Mouse (Mus musculus) forebrain, embryonic 16.5 days (tissue): ENCODE measurements around the gene Fkbp3. TPM values are rescaled to one million over a fixed set of nuclear protein-coding genes. Genes with fewer than 3 reads are reported as not detected.
A peak's percentile ranks its signal among the peaks of the same experiment; 100 is the strongest.
"Not testable (repeated sequence)": the region's sequence is repeated elsewhere in the genome, so short reads cannot be mapped to it uniquely, and the experiment has no call there.

ENCODE experiments used
- ATAC-seq: fragments of 200-750 bp; cut with Nextera tagmentation; 2 replicates; pipeline ENCODE4 v1.8.0; 2017; ENCODE audit warnings: mild to moderate bottlenecking, moderate library complexity
- H3K27ac ChIP-seq: fragments of 300-500 bp; sonication (generic); 2 replicates; pipeline ENCODE4 v1.5.1; 2014; ENCODE audit warnings: low read length, control low read depth
- H3K27me3 ChIP-seq: fragments of 300-500 bp; sonication (generic); replicated peaks from 2 replicates; pipeline ENCODE4 v1.6.1; 2014; ENCODE audit warnings: low read length; ENCODE audit not compliant: control insufficient read depth, insufficient read depth
- H3K36me3 ChIP-seq: fragments of 300-500 bp; sonication (generic); 2 replicates; pipeline ENCODE4 v1.6.1; 2014; ENCODE audit not compliant: control insufficient read depth, insufficient read depth
- H3K4me1 ChIP-seq: fragments of 300-500 bp; sonication (generic); replicated peaks from 2 replicates; pipeline ENCODE4 v1.6.1; 2014; ENCODE audit warnings: low read length; ENCODE audit not compliant: control insufficient read depth, insufficient read depth
- H3K4me2 ChIP-seq: fragments of 300-500 bp; sonication (generic); 2 replicates; pipeline ENCODE4 v1.6.1; 2014; ENCODE audit warnings: mild to moderate bottlenecking, low read length, control low read depth
- H3K4me3 ChIP-seq: fragments of 300-500 bp; sonication (generic); replicated peaks from 2 replicates; pipeline ENCODE4 v1.5.1; 2014; ENCODE audit warnings: mild to moderate bottlenecking, low read length, control low read depth
- H3K9ac ChIP-seq: fragments of 300-500 bp; sonication (generic); replicated peaks from 2 replicates; pipeline ENCODE4 v1.6.1; 2014; ENCODE audit warnings: low read depth, low read length, control low read depth
- H3K9me3 ChIP-seq: fragments of 300-500 bp; sonication (generic); 2 replicates; pipeline ENCODE4 v1.6.1; 2016; ENCODE audit warnings: low read length; ENCODE audit not compliant: control insufficient read depth
- WGBS: fragments of 180-500 bp; shearing (Covaris S2); extraction: QIAGEN DNeasy Blood & Tissue Kit; methylation state at CpG from one replicate; pipeline ENCODE4 v1.1.7; 2014; 5-methylcytosine and 5-hydroxymethylcytosine counted together
- polyA plus RNA-seq: library from polyadenylated mRNA; unstranded; fragments of >200 nt; fragmentation: Nextera tagmentation; extraction: Ambion mirVana; gene quantifications from 2 replicates; pipeline ENCODE4 v1.2.1, GENCODE M21; 2015

Gene Fkbp3
- polyA plus RNA-seq: 392 and 400 TPM in 2 replicates

GRCm38 (mm10) chr12:65073611-65074178 is at the start of gene Fkbp3:
TSS of gene Fkbp3 (minus strand) at chr12:65074007.
- H3K9me3 ChIP-seq: no peaks in the 10 kb centered on the region
- no peaks in the 10 kb centered on the region for H3K27me3 ChIP-seq
- peak within 1 kb of the TSS; percentile 83 for H3K9ac ChIP-seq
- peak within 1 kb of the TSS; percentile 87 for H3K4me3 ChIP-seq
- H3K27ac ChIP-seq: peak within 1 kb of the TSS; percentile 95
- peaks cover 3% of the 10 kb centered on the region; the same call in 1 of the 2 replicates for H3K36me3 ChIP-seq
- peak; percentile 99 for ATAC-seq
- H3K4me1 ChIP-seq: peaks cover 31% of the 10 kb centered on the region
- WGBS: under 1% methylated on average over 49 of the region's 49 CpGs
- peak within 1 kb of the TSS; percentile 84 for H3K4me2 ChIP-seq

GRCm38 (mm10) chr12:65119451-65119850 is 45.6 kb upstream of the Fkbp3 start:
- ATAC-seq: no peak
- peaks cover 18% of the 10 kb centered on the region for H3K36me3 ChIP-seq

DNA sequence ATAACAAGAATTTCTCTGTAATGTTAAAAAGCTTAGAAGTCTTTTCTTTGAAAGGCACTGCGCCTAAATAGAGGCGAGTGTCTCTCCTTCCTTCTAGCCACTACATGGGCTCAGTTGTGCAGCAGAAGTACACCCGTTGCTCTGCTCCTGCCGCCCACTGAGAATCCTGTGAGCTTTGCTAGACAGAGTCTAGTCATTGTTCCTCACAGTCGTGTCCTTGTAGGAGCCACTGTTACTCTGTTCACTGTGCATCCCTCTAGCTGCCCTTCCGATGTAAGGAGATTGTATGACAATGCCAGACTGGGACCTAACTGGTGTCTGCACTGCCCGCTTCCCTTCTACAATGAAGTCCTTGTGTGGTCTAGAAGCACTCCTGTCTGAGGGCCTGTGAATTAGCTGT is 45.2 kb upstream of the Fkbp3 start:
- Histone ChIP-seq H3K27me3 (no peaks in the 10 kb centered on the region), H3K9me3 (no peaks in the 10 kb centered on the region), H3K36me3 (peaks cover 16% of the 10 kb centered on the region), H3K4me2 (no peak overlapping the region), H3K9ac (no peak overlapping the region), H3K27ac (no peak overlapping the region), H3K4me3 (no peak overlapping the region), H3K4me1 (no peaks in the 10 kb centered on the region)
- ATAC-seq: no peak
- WGBS: 88% methylated on average over 7 of the region's 7 CpGs

More at GRCm38 (mm10) chr12:65119451-65119850, 45.6 kb upstream of the Fkbp3 start:
- Histone ChIP-seq H3K9ac (no peak overlapping the region), H3K27me3 (no peaks in the 10 kb centered on the region), H3K27ac (no peak overlapping the region), H3K9me3 (no peaks in the 10 kb centered on the region), H3K4me3 (no peak overlapping the region), H3K4me1 (no peaks in the 10 kb centered on the region), H3K4me2 (no peak overlapping the region)
- WGBS: 92% methylated on average over 5 of the region's 5 CpGs

DNA sequence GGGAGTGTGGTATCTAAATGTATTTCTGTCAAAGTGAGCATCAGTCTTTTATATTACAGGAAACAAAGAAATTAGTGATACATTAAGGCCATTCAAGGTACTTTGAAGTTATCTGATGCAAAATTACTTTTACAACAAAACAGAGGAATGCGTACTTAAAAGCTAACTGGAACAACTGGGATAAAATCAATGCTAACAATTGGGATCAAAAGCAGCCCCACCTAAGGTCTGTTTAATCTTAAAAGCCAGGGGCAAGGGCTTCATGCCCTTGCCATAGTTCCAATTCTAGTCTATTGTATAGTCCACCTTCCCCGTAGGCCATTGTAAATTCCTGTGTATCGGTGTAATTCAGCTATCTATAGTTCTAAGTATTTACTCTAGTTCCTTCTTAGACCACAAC is 41.2 kb upstream of the Fkbp3 start:
- H3K9me3 ChIP-seq, H3K4me2 ChIP-seq, H3K27ac ChIP-seq, H3K4me3 ChIP-seq, ATAC-seq, H3K4me1 ChIP-seq, H3K27me3 ChIP-seq, H3K9ac ChIP-seq: not testable (repeated sequence)
- peaks cover 11% of the 10 kb centered on the region for H3K36me3 ChIP-seq
- WGBS: 94% methylated on average over 3 of the region's 3 CpGs

- 90% methylated on average over 4 of the region's 4 CpGs for WGBS
- Histone ChIP-seq H3K9me3 (no peaks in the 10 kb centered on the region), H3K4me1 (no peaks in the 10 kb centered on the region), H3K9ac (no peak overlapping the region), H3K27me3 (no peaks in the 10 kb centered on the region), H3K4me3 (no peak overlapping the region), H3K4me2 (no peak overlapping the region), H3K36me3 (peaks cover 6% of the 10 kb centered on the region; the same call in 1 of the 2 replicates), H3K27ac (no peak overlapping the region)
- no peak for ATAC-seq
Measured at GRCm38 (mm10) chr12:65113925-65114324, 40.1 kb upstream of the Fkbp3 start.

- no peak overlapping the region for H3K9ac ChIP-seq
- no peak overlapping the region for H3K4me3 ChIP-seq
- no peaks in the 10 kb centered on the region for H3K4me1 ChIP-seq
- 100% methylated on average over 1 of the region's 1 CpGs for WGBS
- no peaks in the 10 kb centered on the region for H3K9me3 ChIP-seq
- H3K4me2 ChIP-seq: no peak overlapping the region
- no peaks in the 10 kb centered on the region for H3K27me3 ChIP-seq
- no peak overlapping the region for H3K27ac ChIP-seq
- ATAC-seq: no peak
- H3K36me3 ChIP-seq: 0 out of 2 replicates have a peak, but pooled peaks cover 2% of the 10 kb centered on the region
Measured at GRCm38 (mm10) chr12:65112811-65113210, 39.0 kb upstream of the Fkbp3 start.

- WGBS: 93% methylated on average over 3 of the region's 3 CpGs
- H3K4me1 ChIP-seq: no peaks in the 10 kb centered on the region
Measured at GRCm38 (mm10) chr12:65111503-65111902, 37.7 kb upstream of the Fkbp3 start.

DNA sequence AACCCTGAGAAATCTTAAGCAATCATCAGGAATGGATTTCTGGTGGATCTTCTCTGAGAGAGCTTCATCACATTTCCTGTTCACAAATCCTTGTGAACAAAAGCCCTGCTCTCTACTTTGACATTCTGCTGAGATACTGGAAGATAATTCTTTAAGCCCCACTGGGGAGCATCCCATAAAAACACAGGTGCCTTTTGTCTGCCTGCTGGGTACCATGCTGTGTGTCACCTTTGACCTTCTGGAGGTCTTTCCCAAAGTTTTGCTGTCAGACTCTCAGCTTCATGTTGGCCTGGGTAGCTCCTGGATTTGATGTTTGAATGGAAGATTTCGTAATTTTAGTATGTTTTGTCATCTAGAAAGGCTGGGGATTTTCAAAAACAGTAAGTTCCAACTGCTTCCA is 34.9 kb upstream of the Fkbp3 start:
- ATAC-seq: no peak
- H3K27me3 ChIP-seq: no peaks in the 10 kb centered on the region
- no peak overlapping the region for H3K27ac ChIP-seq
- no peaks in the 10 kb centered on the region for H3K9me3 ChIP-seq
- H3K4me2 ChIP-seq: no peak overlapping the region
- peaks cover 8% of the 10 kb centered on the region for H3K36me3 ChIP-seq
- H3K9ac ChIP-seq: no peak overlapping the region
- H3K4me3 ChIP-seq: no peak overlapping the region
- no peaks in the 10 kb centered on the region for H3K4me1 ChIP-seq
- whole genome bisulfite sequencing: 68% methylated on average over 1 of the region's 1 CpGs

More at GRCm38 (mm10) chr12:65111503-65111902, 37.7 kb upstream of the Fkbp3 start:
- 0 out of 2 replicates have a peak, but pooled peaks cover 2% of the 10 kb centered on the region for H3K36me3 ChIP-seq
- no peaks in the 10 kb centered on the region for H3K9me3 ChIP-seq
- H3K9ac ChIP-seq: no peak overlapping the region
- H3K27me3 ChIP-seq: no peaks in the 10 kb centered on the region
- H3K27ac ChIP-seq: no peak overlapping the region
- no peak for ATAC-seq
- H3K4me2 ChIP-seq: no peak overlapping the region
- H3K4me3 ChIP-seq: no peak overlapping the region

DNA sequence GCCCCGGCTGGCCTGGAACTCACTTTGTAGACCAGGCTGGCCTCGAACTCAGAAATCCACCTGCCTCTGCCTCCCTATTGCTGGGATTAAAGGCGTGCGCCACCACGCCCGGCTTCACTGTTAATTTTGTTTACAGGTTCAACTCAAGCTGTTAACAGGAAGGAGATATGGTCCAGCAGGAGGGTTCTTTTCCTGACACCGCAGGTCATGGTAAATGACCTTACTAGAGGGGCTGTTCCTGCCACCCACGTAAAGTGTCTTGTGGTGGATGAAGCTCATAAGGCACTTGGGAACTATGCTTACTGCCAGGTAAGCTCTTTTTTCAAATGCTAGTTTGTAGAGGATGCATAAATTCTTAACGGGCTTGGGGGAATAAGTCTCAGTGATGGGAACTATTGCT is 3.1 kb upstream of the Fkbp3 start:
- Histone ChIP-seq H3K27me3 (no peaks in the 10 kb centered on the region), H3K36me3 (0 out of 2 replicates have a peak, but pooled peaks cover 2% of the 10 kb centered on the region), H3K27ac (no peak overlapping the region), H3K4me1 (peaks cover 31% of the 10 kb centered on the region), H3K4me2 (peak overlapping the region; percentile 76), H3K9ac (no peak overlapping the region), H3K4me3 (no peak overlapping the region; the same call in 1 of the 2 replicates), H3K9me3 (no peaks in the 10 kb centered on the region)
- no peak for ATAC-seq
- 88% methylated on average over 9 of the region's 9 CpGs for WGBS
